ENCODE assay signal across 28 mouse cellular contexts in the genomic region with DNA sequence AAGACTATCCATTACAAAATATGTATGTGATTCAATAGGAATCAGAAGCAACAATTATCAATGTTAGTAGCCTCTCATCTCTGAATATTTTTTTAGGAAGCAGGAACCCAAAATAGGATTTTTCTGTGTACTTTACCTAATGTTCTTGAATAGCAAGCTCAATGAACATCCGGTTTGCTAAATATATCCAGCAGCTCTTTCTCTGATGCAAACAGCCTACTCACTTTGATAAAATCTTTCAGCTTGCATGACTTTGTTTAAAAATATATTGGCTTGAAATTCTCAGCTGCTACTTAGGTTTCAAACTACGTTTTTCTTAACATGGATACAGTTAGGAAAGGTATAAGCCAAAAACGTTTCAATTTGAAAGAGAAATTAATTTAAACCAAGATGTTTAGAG.
"Had no signal": no experiment of that assay in that cellular context is flagged by ENCODE, and none has a peak within 500 bp of the region (broad histone marks: within the 10 kb centered on the region; RNA-seq: fewer than 3 reads in every experiment).

No protein-coding gene starts in this region.

- H3K27ac ChIP-seq: gastrocnemius, adult 2 months; heart, embryonic 10.5 days; hindbrain, embryonic 10.5 days; hindbrain, embryonic 12.5 days; hindbrain, embryonic 14.5 days; intestine, embryonic 15.5 days; limb, embryonic 10.5 days; limb, embryonic 12.5 days; liver, embryonic 13.5 days; liver, embryonic 15.5 days had no signal

- H3K36me3 ChIP-seq: heart, embryonic 10.5 days; heart, embryonic 12.5 days; hindbrain, embryonic 10.5 days; hindbrain, embryonic 12.5 days; intestine, embryonic 15.5 days; limb, embryonic 10.5 days; limb, embryonic 12.5 days; liver, embryonic 13.5 days; liver, embryonic 15.5 days had no signal

- H3K27me3 ChIP-seq: heart, embryonic 12.5 days; hindbrain, embryonic 12.5 days; intestine, embryonic 15.5 days; limb, embryonic 12.5 days; liver, embryonic 13.5 days; liver, embryonic 15.5 days had no signal

- ATAC-seq: hindbrain, embryonic 16.5 days; inflammation-experienced regulatory T-cells, adult 6 months; intestine, embryonic 15.5 days; intestine, postnatal 0 days; liver, postnatal 0 days had no signal

- DNase-seq: gastrocnemius, adult 2 months; gastrocnemius, postnatal 10 days; gastrocnemius, postnatal 25 days; heart, adult 18-20 months; heart, postnatal 10 days; heart, postnatal 4 days; kidney, adult 18-20 months; kidney, adult 8-10 months; kidney, postnatal 10 days; kidney, postnatal 25 days; kidney, postnatal 4 days; layer of hippocampus, adult 9-11 months; liver; liver, embryonic 13.5 days; liver, postnatal 0 days had no signal

- H3K4me1 ChIP-seq: heart, embryonic 10.5 days; heart, embryonic 12.5 days; hindbrain, embryonic 10.5 days; hindbrain, embryonic 12.5 days; intestine, embryonic 15.5 days; limb, embryonic 10.5 days; limb, embryonic 12.5 days; liver, embryonic 13.5 days; liver, embryonic 15.5 days had no signal

- H3K4me3 ChIP-seq: gastrocnemius, adult 2 months; heart, embryonic 10.5 days; heart, embryonic 12.5 days; hindbrain, embryonic 10.5 days; hindbrain, embryonic 12.5 days; intestine, embryonic 15.5 days; limb, embryonic 10.5 days; limb, embryonic 12.5 days; liver, embryonic 13.5 days; liver, embryonic 15.5 days had no signal

- H3K9me3 ChIP-seq: heart, embryonic 10.5 days; hindbrain, embryonic 10.5 days; hindbrain, embryonic 12.5 days; intestine, embryonic 15.5 days; limb, embryonic 10.5 days; limb, embryonic 12.5 days; liver, embryonic 13.5 days; liver, embryonic 15.5 days had no signal

- H3K4me2 ChIP-seq: heart, embryonic 12.5 days; hindbrain, embryonic 12.5 days; hindbrain, embryonic 14.5 days; intestine, embryonic 15.5 days; limb, embryonic 12.5 days; liver, embryonic 11.5 days; liver, embryonic 13.5 days; liver, embryonic 15.5 days had no signal

- H3K9ac ChIP-seq: heart, embryonic 12.5 days; hindbrain, embryonic 12.5 days; hindbrain, embryonic 14.5 days; intestine, embryonic 15.5 days; limb, embryonic 12.5 days; liver, embryonic 13.5 days; liver, embryonic 15.5 days; liver, postnatal 0 days had no signal
